Mouse (Mus musculus) embryonic facial prominence, embryonic 13.5 days (tissue): ENCODE results near the gene Cd59b. TPM values are rescaled to one million over a fixed set of nuclear protein-coding genes. Genes with fewer than 3 reads are reported as not detected.

ENCODE experiments used
- ATAC-seq: fragments of 200-750 bp; cut with Nextera tagmentation; 2 replicates; pipeline ENCODE4 v1.8.0; 2017; ENCODE audit warnings: low read depth; ENCODE audit not compliant: insufficient number of reproducible peaks, insufficient read depth, low FRiP score, low TSS enrichment
- H3K27ac ChIP-seq: fragments of 300-500 bp; sonication (generic); 2 replicates; pipeline ENCODE4 v1.5.1; 2015; ENCODE audit warnings: moderate library complexity, mild to moderate bottlenecking, inconsistent platforms
- H3K27me3 ChIP-seq: fragments of 300-500 bp; sonication (generic); 2 replicates; pipeline ENCODE4 v1.6.1; 2015; ENCODE audit warnings: mild to moderate bottlenecking, inconsistent platforms
- H3K36me3 ChIP-seq: fragments of 300-500 bp; sonication (generic); 2 replicates; pipeline ENCODE4 v1.6.1; 2015; ENCODE audit warnings: mild to moderate bottlenecking, inconsistent platforms
- H3K4me1 ChIP-seq: fragments of 300-500 bp; sonication (generic); 2 replicates; pipeline ENCODE4 v1.6.1; 2015; ENCODE audit warnings: inconsistent platforms
- H3K4me2 ChIP-seq: fragments of 300-500 bp; sonication (generic); 2 replicates; pipeline ENCODE4 v1.6.1; 2015; ENCODE audit warnings: moderate library complexity, mild to moderate bottlenecking, inconsistent platforms
- H3K4me3 ChIP-seq: fragments of 300-500 bp; sonication (generic); 2 replicates; pipeline ENCODE4 v1.5.1; 2015; ENCODE audit warnings: mild to moderate bottlenecking, inconsistent platforms
- H3K9ac ChIP-seq: fragments of 300-500 bp; sonication (generic); 2 replicates; pipeline ENCODE4 v1.6.1; 2015; ENCODE audit warnings: mild to moderate bottlenecking, inconsistent platforms
- H3K9me3 ChIP-seq: fragments of 300-500 bp; sonication (generic); 2 replicates; pipeline ENCODE4 v1.6.1; 2016; ENCODE audit warnings: inconsistent platforms
- WGBS: fragments of 180-500 bp; shearing (Covaris S2); methylation state at CpG from one replicate; pipeline ENCODE4 v1.1.7; 2015; ENCODE audit warnings: mixed read lengths; 5-methylcytosine and 5-hydroxymethylcytosine counted together
- polyA plus RNA-seq: library from polyadenylated mRNA; unstranded; fragments of >200 nt; fragmentation: Nextera tagmentation; extraction: Ambion mirVana; gene quantifications from 2 replicates; pipeline ENCODE4 v1.2.1, GENCODE M21; 2015

Cd59b gene
- polyA plus RNA-seq = 5.0 and 8.1 TPM in 2 replicates

DNA sequence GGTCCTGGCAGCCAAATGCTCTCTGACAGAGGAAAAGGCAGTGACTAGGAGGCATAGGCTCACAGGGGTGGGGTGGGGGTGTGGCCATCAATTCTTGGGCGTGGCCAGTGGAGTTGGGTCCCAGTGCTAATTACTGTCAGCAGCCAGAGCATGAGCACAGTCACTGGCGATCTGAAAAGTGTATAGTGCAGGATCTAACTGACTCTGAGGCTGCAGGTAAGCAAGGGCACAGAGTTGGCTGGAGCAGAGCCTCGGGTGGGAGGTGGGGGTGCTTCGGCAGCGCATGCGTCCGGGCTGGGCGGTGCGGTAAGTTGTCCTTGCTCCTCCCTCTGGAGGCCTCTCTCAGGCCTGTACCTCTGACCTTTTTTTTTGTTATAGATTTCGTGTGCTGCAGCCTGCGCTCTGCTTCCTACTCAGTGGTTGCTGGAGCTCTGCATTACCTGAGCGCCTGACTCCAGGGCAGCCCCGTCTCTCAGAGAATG, at the start of gene Cd59b:
Gene Cd59b (plus strand): TSS at position 146 of the 482 bp plus-strand sequence.
- ATAC-seq = peak; percentile 84
- 0 out of 2 replicates have a peak, but pooled peaks cover 6% of the 10 kb centered on the region for H3K9me3 ChIP-seq
- H3K27ac ChIP-seq = peak within 1 kb of the TSS; percentile 64
- no peaks in the 10 kb centered on the region for H3K27me3 ChIP-seq
- WGBS = 5% methylated on average over 13 of the region's 13 CpGs
- peak within 1 kb of the TSS; percentile 62 for H3K4me2 ChIP-seq
- H3K4me3 ChIP-seq = peak within 1 kb of the TSS; percentile 46
- H3K36me3 ChIP-seq = peaks cover 6% of the 10 kb centered on the region; the same call in 1 of the 2 replicates
- peak within 1 kb of the TSS; percentile 65 for H3K9ac ChIP-seq
- H3K4me1 ChIP-seq = peaks cover 10% of the 10 kb centered on the region; the same call in 1 of the 2 replicates

DNA sequence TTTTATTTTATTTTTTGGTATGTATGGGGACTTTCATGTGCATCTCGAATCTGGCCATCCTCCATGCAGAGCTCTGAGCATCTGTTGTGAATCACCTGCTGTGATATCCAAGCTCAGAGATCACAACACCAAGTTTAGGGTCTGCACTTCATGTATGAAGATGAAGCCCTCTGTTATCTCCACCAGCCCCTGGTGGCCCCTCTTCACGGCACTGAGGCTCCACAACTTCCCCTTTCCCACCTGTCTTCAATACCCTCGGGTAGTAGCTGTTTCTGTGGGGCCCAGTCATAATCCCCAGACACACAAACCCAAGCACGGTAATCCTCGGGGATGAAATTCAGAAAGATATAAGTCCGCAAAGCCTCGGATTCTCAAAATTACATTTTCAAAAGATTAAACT, 46.6 kb upstream of the Cd59b start:
- WGBS = 72% methylated on average over 7 of the region's 7 CpGs
- Histone ChIP-seq H3K4me1 (no peaks in the 10 kb centered on the region), H3K4me2 (no peak overlapping the region), H3K36me3 (no peaks in the 10 kb centered on the region), H3K27ac (no peak overlapping the region), H3K9ac (no peak overlapping the region), H3K4me3 (no peak overlapping the region), H3K9me3 (no peaks in the 10 kb centered on the region), H3K27me3 (no peaks in the 10 kb centered on the region)
- no peak for ATAC-seq

DNA sequence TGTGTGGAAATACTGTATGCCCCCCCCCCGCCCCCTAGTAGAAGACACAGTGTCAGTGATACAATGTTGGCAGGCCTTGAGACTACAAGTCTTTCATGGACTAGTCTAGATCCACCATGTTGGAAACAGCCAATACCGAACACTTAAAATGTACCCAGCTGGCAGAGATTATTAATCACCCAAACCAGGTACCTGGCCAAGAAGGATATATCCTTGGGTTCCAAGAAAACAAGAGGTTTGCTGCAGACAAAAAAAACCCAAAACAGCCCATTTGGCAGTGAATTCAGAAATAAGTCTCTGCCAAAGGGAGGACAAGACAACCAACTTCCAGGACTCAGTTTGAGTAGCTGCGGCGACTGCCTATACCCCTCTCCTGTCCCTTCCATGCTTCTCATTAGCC, 45.0 kb upstream of the Cd59b start:
- Histone ChIP-seq H3K4me3 (no peak overlapping the region), H3K9me3 (no peaks in the 10 kb centered on the region)

DNA sequence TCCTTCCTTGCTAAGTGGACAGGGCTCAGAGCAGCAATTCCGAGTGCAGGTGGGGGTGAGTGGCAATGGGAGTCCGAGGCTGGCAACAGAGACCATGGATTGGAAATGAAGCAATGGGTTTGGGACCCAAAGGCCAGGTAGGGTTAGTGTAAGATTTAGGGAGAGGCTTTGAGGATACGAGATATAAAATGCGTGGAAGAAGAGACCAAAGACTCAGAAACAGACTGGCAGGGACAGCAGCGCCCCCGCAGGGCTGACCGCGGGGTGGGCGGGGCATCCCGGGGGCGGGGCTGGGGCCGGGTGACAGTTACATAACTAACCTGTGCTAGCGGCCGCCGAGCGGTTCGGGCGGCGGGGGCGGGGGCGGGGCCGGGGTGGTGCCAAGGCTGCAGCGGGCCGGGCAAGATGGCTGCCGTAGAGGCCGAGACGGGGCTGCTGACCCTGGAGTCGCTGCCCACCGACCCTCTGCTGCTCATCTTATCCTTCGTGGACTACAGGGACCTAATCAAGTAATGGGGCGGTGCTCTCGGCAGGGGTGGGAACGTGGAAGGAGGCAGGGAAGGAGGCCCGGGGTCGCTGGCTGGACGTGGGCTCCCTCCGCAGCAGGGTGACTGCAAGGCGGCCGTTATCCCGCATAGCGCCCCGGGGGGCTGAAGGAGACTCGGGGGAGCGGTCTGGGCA, 42.1 kb upstream of the Cd59b start, which contains the start of gene Fbxo3:
Gene Fbxo3 (plus strand): TSS at position 264 of the 681 bp plus-strand sequence.
- peak within 1 kb of the TSS; percentile 39; the same call in 1 of the 2 replicates for H3K27ac ChIP-seq
- H3K4me2 ChIP-seq = peak within 1 kb of the TSS; percentile 70
- peak; percentile 87 for ATAC-seq
- peaks cover 14% of the 10 kb centered on the region for H3K4me1 ChIP-seq
- peak within 1 kb of the TSS; percentile 98 for H3K9ac ChIP-seq
- no peaks in the 10 kb centered on the region for H3K27me3 ChIP-seq
- H3K36me3 ChIP-seq = peaks cover 9% of the 10 kb centered on the region
- H3K9me3 ChIP-seq = no peaks in the 10 kb centered on the region
- peak within 1 kb of the TSS; percentile 98 for H3K4me3 ChIP-seq
- under 1% methylated on average over 43 of the region's 44 CpGs for WGBS

More for the DNA sequence above, 45.0 kb upstream of the Cd59b start:
- 89% methylated on average over 4 of the region's 4 CpGs for WGBS
- ATAC-seq = no peak
- H3K36me3 ChIP-seq = no peaks in the 10 kb centered on the region
- peaks cover 11% of the 10 kb centered on the region for H3K4me1 ChIP-seq
- H3K9ac ChIP-seq = no peak overlapping the region
- no peaks in the 10 kb centered on the region for H3K27me3 ChIP-seq
- H3K4me2 ChIP-seq = no peak overlapping the region
- no peak overlapping the region for H3K27ac ChIP-seq

DNA sequence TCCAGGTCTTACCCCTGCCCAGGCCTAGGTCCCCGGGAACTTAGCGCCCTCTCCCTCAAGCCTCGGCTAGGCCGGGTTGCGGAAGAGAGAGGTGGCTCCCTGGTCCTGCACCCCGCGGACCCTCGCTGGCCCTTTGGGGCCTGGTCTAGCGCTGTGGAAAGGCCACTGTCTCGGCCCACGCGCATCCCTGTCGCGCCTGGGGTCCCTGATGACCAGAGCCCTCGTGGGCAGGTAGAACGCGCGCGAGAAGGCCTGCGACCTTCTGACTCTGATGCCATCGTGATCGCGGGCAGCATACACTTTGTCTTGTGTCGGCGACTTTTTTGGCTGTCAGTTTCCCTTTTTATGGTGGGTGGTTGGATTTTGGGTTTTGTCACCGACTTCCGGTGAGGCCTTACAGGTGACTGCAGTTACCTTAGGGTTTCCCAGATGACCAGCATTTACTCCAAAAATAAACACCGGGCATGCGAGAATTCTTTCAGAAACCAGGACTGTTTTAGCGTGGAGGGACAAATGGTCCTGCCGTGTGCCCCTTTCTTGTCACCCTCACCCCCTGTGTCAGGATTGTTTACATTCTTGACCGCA, 41.4 kb upstream of the Cd59b start, which contains the start of gene 4931422A03Rik:
Gene 4931422A03Rik (minus strand): TSS at position 223 of the 585 bp plus-strand sequence.
- Histone ChIP-seq H3K4me2 (peak within 1 kb of the TSS; percentile 70), H3K36me3 (peaks cover 9% of the 10 kb centered on the region), H3K4me1 (peaks cover 14% of the 10 kb centered on the region), H3K9ac (peak within 1 kb of the TSS; percentile 98), H3K27ac (peak within 1 kb of the TSS; percentile 39; the same call in 1 of the 2 replicates), H3K27me3 (no peaks in the 10 kb centered on the region), H3K4me3 (peak within 1 kb of the TSS; percentile 98), H3K9me3 (no peaks in the 10 kb centered on the region)
- ATAC-seq = peak; percentile 63
- WGBS = 2% methylated on average over 32 of the region's 32 CpGs

DNA sequence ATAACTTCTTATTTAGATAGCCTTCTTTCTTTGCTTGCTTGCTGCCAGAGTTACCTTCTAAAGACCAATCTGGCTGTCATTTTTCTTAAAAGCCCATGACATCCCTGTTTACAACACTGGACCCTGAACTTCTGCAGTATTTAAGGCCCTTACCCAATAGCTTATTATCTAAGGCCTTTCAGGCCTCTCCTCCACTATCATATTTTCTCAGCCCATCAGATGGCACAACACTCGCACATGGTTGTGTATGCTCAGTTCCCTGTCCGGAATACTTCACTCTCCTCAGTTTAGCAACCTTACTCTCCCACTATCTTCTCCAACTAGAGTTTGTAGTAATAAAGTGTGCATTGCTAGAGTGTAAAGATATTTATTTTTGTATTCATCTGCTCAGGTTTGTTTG, 40.6 kb upstream of the Cd59b start:
- no peak overlapping the region for H3K27ac ChIP-seq
- H3K4me3 ChIP-seq = peak overlapping the region; percentile 98
- H3K4me1 ChIP-seq = peaks cover 14% of the 10 kb centered on the region
- peaks cover 10% of the 10 kb centered on the region for H3K36me3 ChIP-seq
- peak overlapping the region; percentile 98; the same call in 1 of the 2 replicates for H3K9ac ChIP-seq
- WGBS = 79% methylated on average over 2 of the region's 2 CpGs
- H3K4me2 ChIP-seq = peak overlapping the region; percentile 70
- no peaks in the 10 kb centered on the region for H3K9me3 ChIP-seq
- ATAC-seq = no peak
- H3K27me3 ChIP-seq = no peaks in the 10 kb centered on the region

DNA sequence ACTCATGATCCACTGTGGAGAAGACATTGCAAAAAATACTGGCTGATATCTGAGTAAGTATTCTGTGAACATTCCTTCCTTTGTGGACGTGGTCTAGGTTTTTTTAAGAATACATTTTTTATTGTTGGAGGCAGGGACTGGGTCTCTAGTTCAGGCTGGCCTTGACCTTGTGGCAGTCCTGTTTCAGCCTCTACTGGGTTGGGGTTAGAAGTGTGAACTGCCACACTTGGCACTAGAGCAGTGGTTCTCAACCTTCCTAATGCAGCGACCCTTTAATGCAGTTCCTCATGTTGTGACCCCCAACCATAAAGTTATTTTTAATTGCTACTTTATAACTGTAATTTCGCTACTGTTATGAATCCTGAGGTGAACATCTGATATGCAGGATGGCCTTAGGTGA, 39.3 kb upstream of the Cd59b start:
- WGBS = 86% methylated on average over 3 of the region's 3 CpGs
- Histone ChIP-seq H3K9me3 (no peaks in the 10 kb centered on the region), H3K4me2 (no peak overlapping the region), H3K4me3 (no peak overlapping the region), H3K36me3 (peaks cover 12% of the 10 kb centered on the region), H3K4me1 (peaks cover 14% of the 10 kb centered on the region), H3K9ac (no peak overlapping the region), H3K27me3 (no peaks in the 10 kb centered on the region), H3K27ac (no peak overlapping the region)
- no peak for ATAC-seq

DNA sequence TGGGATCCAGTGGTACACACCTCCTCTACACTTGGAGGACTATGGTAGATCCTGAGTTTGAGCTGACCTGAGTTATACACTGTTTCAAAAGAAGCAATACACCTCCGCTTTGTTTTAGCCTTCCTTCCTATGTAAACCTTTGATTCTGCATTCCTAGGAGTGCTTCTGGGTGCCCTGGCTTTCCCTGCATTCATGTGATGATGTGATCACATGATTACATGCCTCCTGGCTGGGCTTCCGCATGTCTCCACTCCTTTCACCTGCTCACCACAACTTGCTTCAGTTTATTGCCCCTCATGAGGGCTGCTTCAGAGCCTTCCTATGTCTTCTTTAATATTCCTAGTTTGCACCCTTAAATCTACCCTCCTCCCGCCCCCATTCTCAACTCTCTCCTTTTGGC, 37.6 kb upstream of the Cd59b start:
- Histone ChIP-seq H3K9ac (no peak overlapping the region), H3K36me3 (peaks cover 25% of the 10 kb centered on the region), H3K4me1 (peaks cover 14% of the 10 kb centered on the region), H3K9me3 (no peaks in the 10 kb centered on the region), H3K4me3 (no peak overlapping the region), H3K4me2 (no peak overlapping the region), H3K27me3 (no peaks in the 10 kb centered on the region), H3K27ac (no peak overlapping the region)
- no peak for ATAC-seq
- 86% methylated on average over 3 of the region's 3 CpGs for WGBS

DNA sequence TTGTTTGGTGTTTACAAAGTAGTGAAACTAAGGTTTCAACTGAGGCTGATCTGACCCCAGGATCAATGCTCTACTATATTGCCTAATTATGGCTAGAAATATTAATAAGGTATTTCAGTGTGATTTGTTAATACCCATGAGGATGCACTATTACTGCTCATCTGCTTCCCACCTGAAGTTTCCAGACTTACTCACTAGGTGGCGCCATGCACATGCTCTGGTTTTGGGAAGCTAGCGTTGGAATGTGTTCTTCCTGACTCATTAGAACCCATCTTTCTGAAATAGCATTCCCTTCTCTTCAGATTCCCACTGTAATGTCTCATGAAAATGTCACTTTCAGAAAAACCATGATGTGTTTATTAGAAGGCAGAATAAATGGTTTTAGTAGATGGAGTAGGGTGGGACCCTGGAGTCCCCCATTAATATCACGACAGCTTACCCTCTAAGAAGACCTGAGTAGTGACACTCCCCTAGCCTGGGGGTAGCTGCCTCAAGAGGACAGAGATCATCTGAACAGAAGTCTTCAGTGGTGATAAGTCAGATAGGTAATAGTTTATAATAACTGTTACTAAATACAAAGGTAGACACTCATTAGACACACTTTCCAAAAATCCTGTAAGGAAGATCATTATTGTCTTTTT, 34.7 kb upstream of the Cd59b start:
- H3K9ac ChIP-seq = no peak overlapping the region
- no peaks in the 10 kb centered on the region for H3K9me3 ChIP-seq
- no peak overlapping the region for H3K4me3 ChIP-seq
- H3K4me2 ChIP-seq = no peak overlapping the region
- H3K27me3 ChIP-seq = no peaks in the 10 kb centered on the region
- no peak for ATAC-seq
- WGBS = 30% methylated on average over 3 of the region's 3 CpGs
- H3K36me3 ChIP-seq = peaks cover 40% of the 10 kb centered on the region
- H3K27ac ChIP-seq = no peak overlapping the region
- peaks cover under 1% of the 10 kb centered on the region for H3K4me1 ChIP-seq

DNA sequence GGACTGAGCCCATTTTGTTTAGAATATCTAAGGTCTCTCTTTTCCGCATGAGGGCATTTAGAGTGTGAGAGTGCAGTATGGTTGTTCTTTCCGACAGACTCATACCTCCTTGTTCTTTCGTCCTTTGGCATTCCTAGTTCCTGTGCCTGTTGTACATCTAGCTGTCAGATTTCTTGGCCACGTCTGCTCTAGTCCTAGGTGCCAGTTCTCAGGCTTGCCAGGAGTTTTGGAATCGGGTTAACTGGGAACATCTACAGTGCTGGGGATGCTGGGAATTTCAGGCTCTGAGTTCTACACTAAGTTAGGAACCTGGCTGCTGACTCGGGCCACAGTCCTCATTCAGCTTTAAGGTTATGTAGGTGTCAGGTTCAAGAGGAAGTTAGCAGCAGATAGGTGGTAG, 34.1 kb upstream of the Cd59b start:
- WGBS = 90% methylated on average over 6 of the region's 6 CpGs
- ATAC-seq = no peak
- Histone ChIP-seq H3K4me2 (no peak overlapping the region), H3K36me3 (peaks cover 45% of the 10 kb centered on the region), H3K9me3 (no peaks in the 10 kb centered on the region), H3K4me3 (no peak overlapping the region), H3K27me3 (no peaks in the 10 kb centered on the region), H3K9ac (no peak overlapping the region), H3K27ac (no peak overlapping the region), H3K4me1 (no peaks in the 10 kb centered on the region; the same call in 1 of the 2 replicates)

DNA sequence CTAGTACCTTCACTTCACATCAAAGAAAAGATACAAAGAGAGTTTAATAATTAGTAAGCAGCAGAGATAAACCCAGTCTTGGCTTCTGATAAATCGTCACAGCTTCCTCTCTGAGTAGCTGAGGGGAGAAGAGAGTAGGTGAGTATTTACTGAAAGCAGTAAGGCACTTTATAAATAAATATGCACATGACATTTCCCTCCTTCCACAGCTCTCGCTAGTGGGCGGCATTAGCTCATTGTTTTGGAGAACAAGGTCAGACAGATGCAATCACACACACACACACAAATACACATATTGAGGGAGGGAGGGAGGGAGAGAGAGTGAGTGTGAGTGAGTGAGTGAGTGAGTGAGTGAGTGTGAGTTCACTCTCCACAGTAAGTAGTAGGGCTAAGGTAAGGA, 33.3 kb upstream of the Cd59b start:
- 88% methylated on average over 3 of the region's 3 CpGs for WGBS
- no peak overlapping the region for H3K4me3 ChIP-seq
- H3K9me3 ChIP-seq = no peaks in the 10 kb centered on the region
- no peaks in the 10 kb centered on the region for H3K27me3 ChIP-seq
- H3K27ac ChIP-seq = no peak overlapping the region
- no peak for ATAC-seq
- no peak overlapping the region for H3K4me2 ChIP-seq
- H3K4me1 ChIP-seq = no peaks in the 10 kb centered on the region
- no peak overlapping the region for H3K9ac ChIP-seq
- H3K36me3 ChIP-seq = peaks cover 47% of the 10 kb centered on the region
